Mouse (Mus musculus): ENCODE data around the gene Cpd.

Gene Cpd

GRCm38 (mm10) chr11:76773811-76774210, 73.0 kb downstream of the Cpd start:
- DNase-seq = no peak

- no peak for DNase-seq
Observed at GRCm38 (mm10) chr11:76770566-76770965, 76.3 kb downstream of the Cpd start.

GRCm38 (mm10) chr11:76763741-76764122, 83.1 kb downstream of the Cpd start:
- DNase-seq = no peak

- peak; percentile 92 to 93 for DNase-seq
Observed at GRCm38 (mm10) chr11:76763053-76763740, 83.6 kb downstream of the Cpd start, which contains the start of gene Gosr1. Gene Gosr1, minus strand, starts transcription at chr11:76763579.

- DNase-seq = no peak
Observed at GRCm38 (mm10) chr11:76752276-76752675, 94.5 kb downstream of the Cpd start.

GRCm38 (mm10) chr11:76748819-76749218, 98.0 kb downstream of the Cpd start:
- DNase-seq = no peak

GRCm38 (mm10) chr11:76745921-76746320, 100.9 kb downstream of the Cpd start:
- no peak for DNase-seq

GRCm38 (mm10) chr11:76744550-76744949, 102.3 kb downstream of the Cpd start:
- DNase-seq = peak in 1 of 2 experiments; percentile 22

- DNase-seq = no peak
Observed at GRCm38 (mm10) chr11:76742511-76742910, 104.3 kb downstream of the Cpd start.

- DNase-seq = peak in 1 of 2 experiments; percentile 34
Observed at GRCm38 (mm10) chr11:76739125-76739524, 107.7 kb downstream of the Cpd start.

- DNase-seq = no peak
Observed at GRCm38 (mm10) chr11:76735753-76736324, 111.0 kb downstream of the Cpd start.

- DNase-seq = peak in 1 of 2 experiments; percentile 25
Observed at GRCm38 (mm10) chr11:76734560-76734959, 112.3 kb downstream of the Cpd start.

- DNase-seq = no peak
Observed at GRCm38 (mm10) chr11:76730650-76731049, 116.2 kb downstream of the Cpd start.
